Mouse (Mus musculus) 3T3-L1 (cell line): ENCODE results near the gene Atf6b.

Experiments
- DNase-seq: peaks from one replicate; pipeline ENCODE4 v3.0.0-alpha.2; 2015; ENCODE audit warnings: low read depth, low spot score

The Atf6b gene

GRCm38 (mm10) chr17:34664472-34664871 is 17.5 kb downstream of the Atf6b start:
- DNase-seq, result no peak

DNA sequence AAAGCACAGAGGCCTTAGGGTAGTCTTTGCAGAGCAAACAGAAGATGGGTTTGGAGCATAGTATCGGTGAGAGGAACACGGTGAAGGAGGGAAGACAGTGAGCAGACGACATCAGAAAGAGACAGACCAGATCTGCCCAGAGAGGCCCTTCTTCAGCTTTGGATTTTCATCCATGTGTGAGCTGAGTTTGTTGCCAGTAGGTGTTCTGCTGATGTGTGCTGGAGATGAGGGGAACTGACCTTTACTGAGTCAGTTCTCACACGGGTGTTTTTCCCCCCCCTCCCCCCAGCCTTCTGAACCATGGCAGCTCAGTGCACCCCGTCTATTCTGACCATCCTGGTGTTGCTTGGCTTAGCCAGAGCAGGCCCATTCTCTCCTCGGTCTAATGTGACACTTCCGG is 23.3 kb downstream of the Atf6b start, which contains the start of gene Tnxb:
Gene Tnxb (plus strand): TSS at position 301 of the 400 bp plus-strand sequence.
- no peak for DNase-seq

GRCm38 (mm10) chr17:34671151-34672066 is 24.5 kb downstream of the Atf6b start:
- no peak for DNase-seq

GRCm38 (mm10) chr17:34672246-34672792 is 25.4 kb downstream of the Atf6b start:
- DNase-seq, result no peak

DNA sequence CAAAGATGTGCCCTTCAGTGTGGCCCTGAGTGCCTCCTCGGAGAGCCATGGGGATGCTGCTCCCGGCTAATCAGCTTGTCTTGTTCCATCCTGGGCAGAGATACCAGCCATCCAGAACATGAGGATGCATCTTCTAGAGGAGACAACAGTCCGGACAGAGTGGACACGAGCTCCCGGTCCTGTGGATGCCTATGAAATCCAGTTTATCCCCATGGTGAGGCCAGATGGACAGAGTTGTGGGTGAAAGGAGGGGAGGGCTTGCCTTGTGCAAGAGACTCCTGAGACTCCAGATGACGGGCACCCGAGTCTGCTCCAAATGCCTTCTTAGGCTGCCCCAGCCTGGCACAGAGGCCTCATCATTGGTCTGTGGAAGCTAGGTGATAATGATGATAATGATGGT is 26.2 kb downstream of the Atf6b start:
- no peak for DNase-seq

GRCm38 (mm10) chr17:34674524-34675204 is 27.7 kb downstream of the Atf6b start:
- no peak for DNase-seq

DNA sequence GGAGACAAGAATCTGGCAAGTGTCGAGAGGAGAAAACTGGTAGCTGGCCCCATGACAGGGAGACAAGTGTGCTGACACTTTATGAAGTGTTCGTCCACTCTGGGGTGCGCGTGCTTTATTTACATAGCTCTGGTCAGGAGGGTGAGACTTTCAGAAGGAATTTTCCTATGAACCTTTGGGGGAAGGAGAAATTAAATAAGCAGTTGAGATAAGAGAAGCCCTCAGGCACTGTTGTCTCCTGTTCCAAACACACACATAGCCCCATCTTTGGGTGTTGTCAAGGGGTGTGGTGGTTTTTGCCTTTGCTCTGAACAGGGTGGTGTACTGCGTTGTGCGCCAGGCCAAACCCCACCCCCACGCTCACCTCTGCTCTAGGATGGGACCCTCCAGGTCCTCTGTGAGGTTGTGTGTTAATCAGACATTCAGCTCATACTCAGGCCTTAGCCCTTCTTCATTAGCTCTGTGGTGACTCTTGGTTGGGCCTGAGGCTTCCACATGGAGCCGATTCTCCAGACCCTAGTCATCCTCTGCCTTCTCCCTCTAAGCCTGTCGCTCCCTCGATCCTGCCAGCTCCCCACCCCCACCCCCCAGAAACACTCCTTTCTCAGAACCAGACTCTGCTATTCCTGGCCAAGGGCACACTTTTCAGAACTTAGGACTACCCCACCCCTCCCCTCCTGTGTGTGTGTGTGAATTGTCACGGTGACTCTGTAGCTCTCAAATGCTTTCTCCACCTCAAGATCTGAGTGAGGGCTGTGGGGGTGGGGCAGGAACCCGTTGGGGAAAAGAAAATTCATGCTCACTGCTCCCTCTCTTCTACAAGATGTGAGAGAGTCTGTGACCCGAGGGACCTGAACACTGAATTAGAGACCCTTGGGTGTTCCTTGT is 28.5 kb downstream of the Atf6b start:
- DNase-seq, result peak; percentile 56

- DNase-seq, result no peak
These were observed 29.1 kb downstream of the Atf6b start for GRCm38 (mm10) chr17:34676093-34676460.

DNA sequence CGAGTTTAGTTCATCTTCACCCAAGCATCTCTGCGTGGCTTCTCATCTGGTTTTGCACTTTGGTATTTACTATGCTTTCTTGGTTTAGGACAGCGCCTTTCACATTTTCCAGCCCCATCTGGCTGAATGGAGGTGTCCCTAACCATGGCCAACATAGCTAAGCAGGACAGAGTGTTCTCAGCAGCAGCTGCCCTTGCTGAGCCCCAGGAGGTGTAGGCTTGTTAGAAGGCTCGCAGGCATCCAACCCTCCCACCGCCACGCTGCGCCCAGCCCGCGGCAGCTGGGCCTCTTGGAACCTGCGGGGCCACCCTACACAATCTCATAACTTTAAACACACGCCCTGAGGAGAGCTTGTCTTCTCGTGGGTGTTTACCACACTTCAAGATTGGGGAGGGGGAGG is 29.7 kb downstream of the Atf6b start:
- DNase-seq, result no peak

GRCm38 (mm10) chr17:34680191-34680590 is 33.2 kb downstream of the Atf6b start:
- DNase-seq, result no peak

DNA sequence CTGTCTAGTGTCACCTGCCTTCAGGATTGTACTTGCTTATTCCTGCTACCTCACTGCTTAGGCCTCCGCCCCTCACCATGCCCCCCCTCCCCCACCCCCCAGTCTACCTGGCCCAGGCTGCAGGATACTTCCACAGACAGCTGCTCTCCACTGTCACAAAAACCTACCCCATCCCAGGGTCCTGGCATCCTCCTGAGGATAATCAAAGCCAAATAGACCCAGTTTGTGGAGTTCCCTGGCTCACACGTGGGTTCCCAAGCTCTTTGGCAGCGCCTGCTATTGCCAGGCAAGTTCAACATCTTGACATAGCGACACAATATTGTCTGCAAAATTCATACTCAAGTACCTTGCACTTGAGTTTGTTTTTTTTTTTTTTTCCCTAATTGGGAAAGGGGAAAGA is 33.7 kb downstream of the Atf6b start:
- DNase-seq, result no peak

DNA sequence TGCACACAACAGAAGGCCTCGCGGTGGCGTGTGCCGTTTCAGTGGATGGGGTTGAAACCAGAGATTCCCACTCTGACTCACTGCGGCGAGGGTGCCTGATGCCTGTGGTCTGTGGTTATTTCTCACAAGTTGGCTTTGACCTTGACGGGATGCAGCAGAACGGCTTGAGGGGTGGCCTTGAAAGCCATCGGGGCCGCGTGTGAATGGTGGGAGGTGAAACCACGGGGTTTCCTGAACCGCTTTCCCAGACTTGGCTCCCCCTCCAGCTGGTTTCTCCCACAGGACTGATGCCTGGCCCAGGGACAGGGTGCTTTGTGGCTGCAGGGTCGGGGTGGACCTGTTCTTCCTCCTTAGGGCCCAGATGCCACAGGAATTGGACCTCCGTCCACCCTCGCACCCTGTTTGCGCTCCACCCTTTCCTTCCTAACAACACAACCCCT is 34.2 kb downstream of the Atf6b start:
- DNase-seq, result peak; percentile 76

- no peak for DNase-seq
These were observed 35.1 kb downstream of the Atf6b start for GRCm38 (mm10) chr17:34681881-34682536.

DNA sequence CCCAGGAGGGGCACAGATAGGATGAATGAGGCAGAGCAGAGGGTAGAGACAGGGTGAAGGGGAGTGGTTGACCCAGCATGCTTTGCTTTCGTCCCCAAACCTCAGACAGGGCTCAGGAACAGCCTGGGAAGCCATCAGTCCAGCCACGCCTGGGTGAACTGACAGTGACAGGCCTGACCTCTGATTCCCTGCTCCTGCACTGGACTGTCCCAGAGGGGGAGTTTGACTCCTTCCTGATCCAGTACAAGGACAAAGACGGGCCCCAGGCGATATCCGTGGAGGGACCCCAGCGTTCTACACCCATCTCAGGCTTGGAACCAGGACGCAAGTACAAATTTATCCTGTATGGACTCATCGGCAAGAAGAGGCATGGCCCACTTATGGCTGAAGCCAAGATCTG is 36.2 kb downstream of the Atf6b start:
- no peak for DNase-seq

GRCm38 (mm10) chr17:34683686-34684220 is 36.8 kb downstream of the Atf6b start:
- no peak for DNase-seq

DNA sequence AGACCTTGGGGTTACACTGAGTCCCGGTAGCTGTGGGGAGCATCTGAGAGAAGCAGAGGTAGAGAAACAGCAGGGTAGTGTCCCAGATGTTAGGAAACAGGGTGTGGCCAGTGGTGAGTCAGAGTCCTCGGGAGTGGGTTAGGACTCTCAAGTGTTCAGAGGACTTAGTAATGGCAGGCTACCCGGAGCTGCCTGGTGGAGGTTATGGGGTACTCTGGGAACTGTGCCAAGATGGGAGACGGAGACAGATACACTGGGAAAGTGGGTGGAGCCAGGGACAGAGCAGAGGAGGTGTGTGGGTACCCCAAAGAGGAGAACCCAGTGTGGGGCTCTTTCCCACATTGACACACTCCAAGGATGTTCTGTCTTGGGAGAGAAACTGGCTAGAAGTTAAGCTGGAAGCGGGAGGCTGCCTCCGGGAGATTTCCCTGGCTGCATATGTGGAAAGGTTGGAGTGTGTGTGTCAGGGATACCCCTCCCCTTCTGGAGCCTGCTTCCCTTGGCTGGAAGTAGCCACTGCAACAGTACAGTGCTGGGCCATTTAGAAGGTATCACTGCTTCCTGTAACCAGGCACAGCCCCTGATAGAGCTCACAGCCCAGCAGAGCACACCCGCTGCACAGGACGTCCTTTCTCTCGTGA is 37.4 kb downstream of the Atf6b start:
- DNase-seq, result peak; percentile 96

GRCm38 (mm10) chr17:34685120-34686110 is 38.5 kb downstream of the Atf6b start:
- DNase-seq, result peak; percentile 98

DNA sequence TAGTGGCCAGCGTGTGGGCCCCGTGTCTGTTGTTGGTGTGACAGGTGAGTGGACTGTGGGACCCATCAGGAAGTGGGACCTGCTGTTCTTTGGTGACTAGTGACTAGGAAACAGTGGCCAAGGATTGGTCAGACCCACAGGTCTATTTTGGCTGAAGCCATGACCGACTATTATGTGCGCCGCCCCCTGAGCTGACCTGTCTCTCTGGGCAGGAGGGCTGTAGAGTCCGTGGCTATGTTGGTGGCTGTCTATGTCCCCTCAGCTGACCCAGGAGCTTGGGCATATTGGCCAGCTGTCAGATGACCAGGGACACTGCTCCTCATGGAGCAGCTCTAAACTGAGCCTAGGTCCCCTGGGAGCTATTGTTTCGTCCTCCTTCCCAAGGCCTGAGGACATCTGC is 41.9 kb downstream of the Atf6b start:
- no peak for DNase-seq

DNA sequence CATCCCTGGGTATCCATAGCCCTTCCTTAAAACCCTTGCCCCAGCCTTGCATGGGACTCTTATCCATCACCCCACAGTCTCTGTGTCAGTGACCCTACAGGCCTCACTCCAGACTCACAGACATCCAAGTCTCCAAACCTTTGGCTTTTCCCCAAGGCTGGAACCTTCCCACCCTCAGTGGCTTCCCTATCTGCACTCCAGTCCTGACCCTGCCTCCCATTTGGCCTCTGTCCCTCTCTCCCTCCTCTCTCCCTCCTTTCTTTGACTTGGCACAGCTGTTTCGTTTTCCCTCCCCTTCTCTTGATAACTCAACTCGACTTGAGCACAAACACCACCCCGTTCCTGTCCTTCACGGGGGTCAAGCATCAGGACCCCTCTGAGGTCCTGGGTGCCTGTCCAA is 43.5 kb downstream of the Atf6b start:
- no peak for DNase-seq
